Mouse (Mus musculus) heart, postnatal 0 days (tissue): Measurements from ENCODE around the gene Nrxn3.

ENCODE experiments used
- CTCF ChIP-seq: IDR thresholded peaks from 2 replicates; pipeline ENCODE4 v1.5.1; 2016; ENCODE audit warnings: antibody characterized with exemption, control low read depth, low read depth
- EP300 ChIP-seq: IDR thresholded peaks from 2 replicates; pipeline ENCODE4 v1.6.1; 2016; ENCODE audit warnings: antibody characterized with exemption, low read depth

- TF ChIP-seq EP300 (no peak), CTCF (no peak)
These were observed 426.8 kb downstream of the Nrxn3 start for GRCm38 (mm10) chr12:89149455-89149854.
